Mouse (Mus musculus) common myeloid progenitor, adult 5-6 weeks (primary cell): ENCODE results near the gene Atm. TPM values are rescaled to one million over a fixed set of nuclear protein-coding genes. Genes with fewer than 3 reads are reported as not detected.

Experiments used
- ATAC-seq: replicated peaks from 2 replicates; pipeline ENCODE4 v1.8.0; 2016; ENCODE audit warnings: low read depth, mild to moderate bottlenecking, moderate TSS enrichment, inconsistent platforms; ENCODE audit not compliant: poor library complexity, severe bottlenecking
- total RNA-seq: library from RNA; stranded (forward); fragments of 200-1000, 187-1606 nt; gene quantifications from 2 replicates; pipeline ENCODE4 v1.2.3, GENCODE M21; 2017

The Atm gene
- 61.0 and 65.6 TPM in 2 replicates for total RNA-seq

DNA sequence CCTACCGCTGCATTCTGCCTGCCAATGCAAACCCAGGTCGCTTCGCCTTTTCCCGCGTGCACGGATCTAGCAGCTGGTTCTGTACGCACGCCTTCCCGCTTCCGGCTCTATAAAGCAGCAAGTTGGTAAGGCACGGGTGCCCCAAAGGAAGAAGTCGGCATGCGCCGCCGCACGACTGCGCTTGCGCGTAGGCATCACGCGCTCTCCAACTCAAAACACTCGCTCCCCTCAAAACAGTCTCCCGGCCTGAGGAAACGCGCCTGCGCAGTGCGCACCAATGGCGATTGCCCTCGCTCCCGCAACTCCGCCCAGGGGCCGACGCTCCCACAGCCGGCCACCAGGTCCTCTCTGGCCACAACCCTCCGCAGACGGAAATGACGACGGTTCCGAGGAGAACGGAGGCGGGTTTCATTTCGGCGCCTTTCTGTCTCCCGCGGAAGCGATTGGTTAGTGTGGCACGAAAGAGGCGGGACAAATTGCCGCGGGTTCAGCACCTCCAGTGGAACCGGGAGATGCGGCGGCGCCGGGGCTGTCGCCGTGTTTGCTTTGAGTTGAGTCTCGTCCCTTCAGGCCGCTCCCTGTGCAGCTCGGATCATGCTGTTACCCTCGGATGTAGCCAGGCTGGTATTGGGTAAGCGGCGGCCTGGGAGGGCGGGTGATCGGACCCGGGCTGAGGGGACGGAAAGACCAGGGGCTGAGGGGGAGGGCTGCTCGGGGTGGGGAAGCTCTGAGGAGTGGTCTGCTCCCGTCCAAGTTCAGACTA is at the start of gene Atm, which contains the start of gene Npat:
Atm (minus strand) TSS at position 183 of the 763 bp plus-strand sequence.
Npat (plus strand) TSS at position 490 of the 763 bp plus-strand sequence.
- ATAC-seq = peak; percentile 93

DNA sequence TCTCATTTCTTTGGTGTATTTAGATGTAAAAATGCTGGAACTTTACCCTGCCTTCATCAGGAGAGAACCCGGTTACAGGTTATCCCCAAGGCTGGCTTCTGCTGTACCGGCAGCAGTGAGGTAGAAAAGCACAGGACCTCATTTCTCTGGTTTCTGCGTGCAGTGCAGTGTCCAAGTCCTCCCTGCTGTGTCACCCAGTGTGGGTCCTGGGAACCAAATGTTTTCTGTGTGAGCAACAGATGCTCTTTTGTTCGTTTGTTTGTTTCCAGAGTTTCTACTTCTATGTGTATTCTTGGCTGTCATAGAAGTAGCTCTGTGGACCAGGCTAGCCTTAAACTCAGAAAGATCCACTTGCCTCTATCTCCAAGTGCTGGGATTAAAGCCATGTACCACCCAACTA is 45.3 kb upstream of the Atm start:
- no peak for ATAC-seq

DNA sequence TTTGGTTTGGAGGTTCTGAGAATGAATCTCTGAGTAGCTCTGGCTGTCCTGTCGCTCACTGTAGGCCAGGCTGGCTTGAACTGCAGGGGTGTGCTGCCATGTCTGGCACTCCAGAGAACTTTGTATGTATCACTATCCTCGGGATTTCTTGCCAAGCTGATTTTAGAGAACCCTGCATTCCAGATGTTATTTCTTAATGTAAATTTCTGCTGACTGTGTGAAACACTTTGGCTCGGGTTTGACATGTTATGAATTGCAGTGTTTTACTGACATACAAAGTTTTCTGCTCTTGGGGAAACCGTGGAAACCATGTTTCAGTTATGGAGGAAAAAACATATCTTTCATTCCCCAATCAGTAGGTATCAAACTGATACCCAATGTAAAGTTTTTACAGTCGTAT is 39.2 kb upstream of the Atm start:
- ATAC-seq = no peak

DNA sequence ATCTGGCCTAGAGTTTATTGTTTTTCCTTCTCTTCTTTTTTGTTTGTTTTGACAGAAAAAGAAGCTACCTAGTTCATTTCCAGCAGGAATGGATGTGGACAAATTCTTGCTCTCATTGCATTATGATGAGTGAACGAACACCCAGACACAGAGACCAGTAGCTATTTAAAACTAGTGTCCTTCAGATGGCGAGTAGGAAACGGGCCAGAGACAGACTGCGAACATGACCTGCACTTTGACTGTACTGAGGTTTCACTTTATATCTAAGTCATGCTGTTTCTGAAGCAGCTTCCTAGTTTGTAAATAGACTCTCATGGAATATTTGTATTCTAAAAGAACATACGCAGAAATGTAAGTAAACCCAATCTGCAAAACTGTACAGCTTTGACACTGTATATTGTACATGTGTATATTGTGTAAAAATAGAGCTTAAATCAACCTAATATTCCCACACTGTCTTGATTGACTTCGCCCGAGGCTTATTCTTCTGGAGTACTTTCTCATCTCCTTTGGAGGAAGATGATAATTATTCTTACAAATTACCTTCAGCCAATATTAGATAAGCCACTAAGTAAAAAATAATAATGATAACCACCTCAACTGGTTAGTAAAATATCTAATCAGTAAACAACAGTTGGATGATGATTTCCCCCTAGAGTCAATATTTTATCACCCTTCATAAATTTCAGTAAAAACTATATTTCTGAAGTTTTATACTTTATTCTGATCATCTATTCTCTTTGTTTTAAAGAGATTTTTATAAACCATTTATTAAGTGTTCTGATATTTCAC is 36.2 kb upstream of the Atm start:
- no peak for ATAC-seq

DNA sequence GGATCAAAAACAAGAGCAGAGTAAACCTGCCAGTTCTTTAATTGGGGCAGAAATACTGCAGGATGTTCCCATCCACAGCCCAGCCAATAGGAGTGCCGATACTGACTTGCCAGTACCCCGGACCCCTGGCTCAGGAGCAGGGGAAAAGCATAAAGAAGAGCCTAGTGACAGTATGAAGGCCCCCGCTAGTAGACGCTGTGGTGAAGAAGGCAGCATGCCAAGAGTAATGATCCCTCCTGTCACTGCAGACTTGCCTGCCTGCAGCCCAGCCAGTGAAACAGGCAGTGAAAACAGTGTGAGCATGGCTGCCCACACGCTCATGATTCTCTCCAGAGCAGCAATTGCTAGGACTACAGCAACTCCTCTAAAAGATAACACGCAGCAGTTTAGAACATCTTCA is 34.1 kb upstream of the Atm start:
- ATAC-seq = no peak

DNA sequence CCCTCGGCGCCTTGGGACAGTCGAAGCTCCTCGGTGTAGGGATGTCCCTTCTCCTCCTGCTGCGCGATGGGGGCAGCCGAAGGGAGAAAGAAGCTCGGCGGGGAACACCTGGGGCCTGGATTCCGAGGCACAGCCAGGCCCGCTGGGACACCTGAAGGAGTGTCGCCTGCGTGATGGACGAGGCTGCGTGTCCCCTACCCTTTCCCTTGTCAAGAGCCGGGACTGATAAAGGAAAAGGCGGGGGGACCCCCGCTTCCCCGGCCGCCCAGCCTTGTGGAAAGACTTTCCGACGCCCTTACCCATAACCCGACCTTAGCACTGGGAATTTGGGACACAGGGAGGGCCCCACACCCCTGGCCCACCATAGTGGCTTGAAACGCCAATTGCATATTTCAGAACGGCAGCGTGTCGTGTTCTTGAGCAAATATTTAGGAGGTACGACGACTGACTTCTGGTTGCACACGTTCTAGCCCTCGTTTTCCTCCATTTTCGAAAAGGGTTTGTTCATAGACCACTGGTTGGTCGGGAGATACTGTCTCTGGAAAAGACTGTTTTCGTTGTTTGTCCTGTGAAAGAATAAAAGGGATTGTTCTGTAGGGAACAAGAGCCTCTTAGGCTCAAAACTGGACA is 911 bp upstream of the Atm start:
- ATAC-seq = no peak

DNA sequence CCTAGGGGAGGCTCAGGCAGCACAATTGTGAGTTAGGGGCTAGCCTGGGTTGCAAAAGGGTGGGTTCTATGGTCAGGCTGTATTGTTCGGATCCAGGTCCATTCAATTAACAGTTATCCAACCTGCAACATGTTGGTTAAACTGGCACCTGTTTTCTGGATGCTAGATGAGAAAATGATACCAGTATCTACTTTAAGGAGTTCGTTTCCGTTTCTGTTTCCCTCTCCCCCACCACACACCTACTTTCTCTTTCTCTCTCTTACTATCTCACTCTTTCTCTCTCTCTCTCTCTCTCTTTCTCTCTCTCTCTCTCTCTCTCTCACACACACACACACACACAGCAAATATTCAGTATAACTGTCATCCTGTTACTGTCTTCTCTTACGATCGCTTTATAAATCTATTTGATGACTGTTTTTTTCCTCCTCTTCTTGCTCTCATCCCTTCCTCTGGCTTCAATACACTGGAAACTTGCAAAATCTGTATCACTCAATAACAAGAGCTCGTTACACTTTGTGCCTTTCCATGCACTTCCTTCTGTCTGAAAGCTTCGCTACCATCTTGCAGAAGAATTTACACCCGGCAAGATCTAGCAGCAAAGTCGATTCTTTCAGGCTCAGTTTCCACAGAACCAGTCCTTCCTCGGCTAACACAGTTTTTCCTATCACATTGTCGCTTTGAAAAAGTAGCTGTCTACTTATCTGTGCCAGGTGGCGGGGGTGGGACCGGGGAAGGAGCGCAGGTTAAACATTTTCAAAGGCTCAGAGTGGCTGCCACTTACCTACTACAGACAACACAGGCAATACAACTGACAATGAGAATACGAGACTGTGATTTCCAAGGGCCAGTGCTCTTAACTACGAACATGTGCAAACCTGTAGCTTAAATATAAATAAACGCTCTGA is 872 bp downstream of the Atm start:
- ATAC-seq = no peak

DNA sequence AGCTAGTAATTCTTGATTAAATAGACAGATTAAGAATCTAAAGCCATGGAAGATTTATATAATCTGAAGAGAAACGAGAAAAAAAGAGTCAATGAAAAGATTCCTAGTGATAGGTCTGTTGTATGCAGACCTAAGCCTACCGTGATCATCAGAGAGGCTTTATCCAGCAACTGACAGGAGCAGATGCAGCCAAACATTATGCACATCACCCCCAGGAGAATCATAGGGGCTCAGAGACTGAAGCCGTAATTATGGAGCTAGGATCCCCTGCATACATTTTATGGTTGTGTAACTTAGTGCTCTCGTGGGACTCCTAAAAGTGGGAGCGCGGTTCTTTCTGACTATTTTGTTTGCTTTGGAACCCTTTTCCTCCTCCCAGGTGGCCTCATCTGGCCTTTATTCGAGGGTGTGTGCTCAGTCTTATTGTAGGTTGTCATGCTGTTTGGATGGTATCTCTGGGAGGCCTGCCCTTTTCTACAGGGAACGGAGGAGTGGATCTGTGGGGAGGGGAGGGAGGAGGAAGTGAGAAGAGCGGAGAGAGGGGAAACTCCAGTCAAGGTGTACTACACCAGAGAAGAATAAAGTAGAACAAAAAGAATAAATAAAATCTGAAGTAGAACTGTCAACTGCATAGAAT is 19.0 kb downstream of the Atm start:
- no peak for ATAC-seq

DNA sequence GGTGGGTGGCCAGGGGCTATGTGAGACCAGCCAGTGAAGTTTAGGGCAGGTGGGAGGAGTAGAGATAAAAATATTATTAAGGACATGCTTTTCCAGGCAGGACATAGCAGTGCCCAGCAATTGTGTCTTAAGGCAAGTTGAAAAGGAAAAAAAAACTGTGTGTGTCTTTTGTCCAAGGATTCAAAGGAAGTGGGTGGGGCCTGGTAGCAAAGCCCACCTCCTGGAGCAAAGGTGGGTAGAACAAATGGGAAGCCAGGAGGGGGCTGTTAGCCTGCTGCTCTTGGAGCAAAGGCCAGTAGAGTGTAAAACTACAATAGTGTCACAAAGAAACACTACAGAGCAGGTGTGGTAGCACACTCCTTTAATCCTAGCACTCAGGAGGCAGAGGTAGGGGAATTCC is 22.4 kb downstream of the Atm start:
- no peak for ATAC-seq

DNA sequence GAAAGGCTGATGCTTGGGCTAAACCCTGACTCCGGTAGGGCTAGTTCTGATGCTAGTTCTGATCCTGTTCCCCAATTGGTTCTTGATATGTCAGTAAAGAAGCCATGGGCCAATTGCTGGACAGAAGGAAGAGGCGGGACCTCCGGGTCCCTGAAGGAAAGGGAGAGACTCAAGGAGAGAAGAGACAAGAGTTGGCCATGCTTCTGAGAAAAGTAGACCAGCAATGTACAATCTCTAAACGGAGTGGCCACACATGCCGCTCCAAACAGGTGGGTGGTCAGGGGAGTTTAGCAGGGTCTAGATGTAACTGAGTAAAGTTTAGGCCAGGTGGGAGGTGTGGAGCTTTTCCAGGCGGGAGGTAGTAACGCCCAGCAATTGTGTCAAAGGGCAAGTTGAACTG is 28.5 kb downstream of the Atm start:
- no peak for ATAC-seq

DNA sequence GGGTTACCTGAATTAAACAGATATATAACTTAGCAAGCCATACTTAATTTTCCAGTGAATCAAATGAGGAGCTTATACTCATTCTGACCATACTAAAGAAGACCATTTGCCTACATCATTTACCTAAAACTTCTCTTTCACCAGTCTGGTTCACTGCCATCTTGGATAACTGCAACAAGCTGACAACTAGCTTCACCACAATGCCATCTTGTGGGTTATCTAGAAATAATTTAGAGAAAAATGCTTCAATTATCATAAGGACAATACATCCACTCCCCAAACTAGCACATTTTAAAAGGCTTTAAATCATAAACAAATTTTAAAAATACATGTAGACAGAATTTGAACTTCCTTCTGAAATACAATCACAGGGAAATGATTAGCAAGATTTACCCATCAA is 50.7 kb downstream of the Atm start:
- no peak for ATAC-seq

DNA sequence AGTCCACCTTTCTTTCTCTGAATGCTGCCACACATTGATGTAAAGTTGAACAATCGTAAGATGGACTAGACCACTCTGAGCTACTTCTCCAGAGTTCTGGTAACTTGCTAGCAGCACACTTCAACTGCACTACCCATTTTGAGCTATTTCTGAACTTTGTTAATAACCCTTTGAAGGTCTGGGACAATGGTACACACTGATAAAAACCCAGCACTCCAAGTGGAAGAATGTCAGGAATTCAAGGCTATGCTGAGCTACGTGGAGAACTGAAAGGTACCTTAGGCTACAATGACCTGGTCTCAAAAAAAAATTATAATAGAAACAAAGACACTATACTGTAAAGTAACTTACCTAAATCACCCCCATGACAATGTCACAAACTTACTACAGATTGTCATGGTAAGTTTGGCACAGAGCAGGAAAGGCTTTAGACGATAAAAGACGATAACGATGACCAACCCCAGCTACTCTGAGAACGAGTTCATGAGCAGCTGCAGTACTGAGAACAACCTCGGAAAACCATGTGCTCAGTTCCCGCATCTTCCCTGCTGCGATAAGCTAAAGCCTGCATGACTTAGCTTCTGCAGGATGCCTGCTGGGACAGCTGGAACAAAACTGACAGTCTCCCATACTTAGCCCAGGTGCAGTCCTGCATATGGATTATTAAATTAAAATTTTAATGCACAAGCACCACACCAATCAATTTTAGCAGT is 63.6 kb downstream of the Atm start:
- ATAC-seq = no peak

DNA sequence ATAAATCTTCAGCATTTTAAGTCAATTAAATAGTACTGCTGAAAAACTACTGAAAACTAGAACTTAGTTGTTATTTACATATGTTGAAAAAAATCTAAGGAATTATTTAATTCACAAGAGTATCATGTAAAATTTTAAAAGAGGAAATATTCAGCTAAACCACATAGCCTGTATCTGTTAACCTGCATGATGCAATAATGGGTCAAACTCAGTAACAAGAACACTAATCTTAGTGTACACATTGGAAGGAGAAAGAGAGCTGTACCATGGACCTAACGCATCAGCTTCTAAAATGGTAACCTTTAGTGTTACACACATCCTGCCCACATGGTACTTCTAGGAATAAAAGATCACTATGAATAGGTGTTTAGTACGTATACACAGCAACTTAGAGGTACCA is 84.5 kb downstream of the Atm start:
- no peak for ATAC-seq

DNA sequence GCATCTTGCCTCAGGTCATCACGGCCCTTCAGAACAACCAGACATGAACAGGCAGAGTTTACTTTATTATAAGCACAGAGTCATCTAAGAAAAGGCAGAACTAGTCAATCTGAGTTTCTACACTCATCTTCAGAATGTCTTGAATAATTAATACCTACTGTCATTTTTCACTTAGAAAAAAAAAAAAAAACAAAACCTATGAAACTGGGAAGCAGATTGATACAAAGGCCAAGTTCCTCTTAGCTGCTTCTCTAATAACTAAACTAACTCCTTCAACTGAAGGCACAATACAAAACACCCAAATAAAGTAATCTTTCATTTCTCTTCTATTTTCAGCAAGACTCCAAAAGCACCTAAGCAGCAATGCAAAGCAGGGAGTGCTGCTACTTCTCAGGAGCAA is 85.9 kb downstream of the Atm start:
- no peak for ATAC-seq

DNA sequence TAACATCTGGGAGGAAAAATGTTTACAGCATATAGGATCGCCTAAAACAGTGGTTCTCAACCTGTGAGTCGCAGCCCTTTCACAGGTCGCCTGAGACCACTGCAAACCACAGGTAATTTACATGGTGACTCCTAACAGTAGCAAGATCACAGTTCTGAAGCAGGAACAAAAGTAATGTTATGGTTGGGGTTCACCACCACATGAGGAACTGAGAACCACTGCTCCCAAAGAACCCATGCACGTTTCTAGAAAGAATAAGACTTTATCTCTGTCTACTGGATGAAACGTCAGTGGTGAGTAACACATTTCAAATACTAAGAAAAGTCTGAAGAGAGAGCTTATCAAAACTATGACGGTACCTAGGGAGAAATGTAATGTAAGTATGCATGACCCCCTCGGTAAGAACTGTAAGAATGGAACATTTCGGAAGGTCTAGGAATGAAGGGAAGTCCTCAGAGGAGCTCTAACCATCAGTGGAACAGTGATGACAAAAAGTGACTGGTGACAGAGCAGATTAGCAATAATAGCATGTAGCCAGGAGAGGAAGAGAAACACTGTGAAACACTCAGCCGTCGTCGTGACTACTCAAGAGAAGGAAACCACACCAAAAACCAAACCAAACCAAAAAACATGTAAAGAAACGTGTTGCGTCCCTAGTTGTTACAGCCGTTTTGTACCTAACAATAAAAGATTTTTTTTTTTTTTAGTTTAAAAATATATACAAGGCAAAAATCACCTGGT is 100.5 kb downstream of the Atm start:
- peak; percentile 52 for ATAC-seq

DNA sequence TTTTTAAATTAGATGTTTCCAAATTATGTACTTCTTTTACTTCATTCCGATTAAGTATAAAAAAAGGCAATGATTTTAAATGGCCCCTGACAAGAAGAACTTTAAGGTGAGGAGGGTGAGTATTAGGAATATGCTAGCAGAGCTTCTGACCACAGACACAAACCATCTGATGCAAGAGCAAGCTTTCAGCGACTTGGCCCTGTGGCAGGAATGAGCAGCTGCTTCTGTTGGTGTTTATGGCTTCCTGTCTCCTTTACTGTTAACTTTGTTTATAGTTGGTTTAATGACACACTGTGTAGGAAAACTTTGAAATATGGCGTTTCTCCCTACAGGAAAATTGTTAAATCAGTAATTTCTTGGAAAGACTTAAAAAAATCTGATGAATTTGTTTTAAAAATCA is 108.9 kb downstream of the Atm start:
- no peak for ATAC-seq

DNA sequence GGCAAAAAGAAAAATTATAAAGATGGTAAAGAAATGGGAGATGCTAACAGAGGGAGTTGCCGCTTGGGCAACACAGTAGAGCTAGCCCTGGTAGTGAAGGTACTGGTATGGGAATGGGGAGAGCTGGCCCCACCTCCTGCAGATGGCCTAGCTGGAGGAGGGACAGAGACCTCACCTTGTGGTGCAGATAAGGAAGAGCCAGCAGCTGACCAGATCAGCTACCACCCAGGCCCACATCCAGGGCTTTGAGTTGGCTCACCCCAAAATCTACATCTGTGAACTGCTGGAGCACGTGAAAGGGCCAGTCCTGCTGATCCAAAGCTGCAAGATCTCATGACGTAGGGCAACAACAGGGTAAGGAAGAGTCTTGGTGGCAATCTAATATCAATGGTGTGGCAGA is 109.8 kb downstream of the Atm start:
- ATAC-seq = no peak

DNA sequence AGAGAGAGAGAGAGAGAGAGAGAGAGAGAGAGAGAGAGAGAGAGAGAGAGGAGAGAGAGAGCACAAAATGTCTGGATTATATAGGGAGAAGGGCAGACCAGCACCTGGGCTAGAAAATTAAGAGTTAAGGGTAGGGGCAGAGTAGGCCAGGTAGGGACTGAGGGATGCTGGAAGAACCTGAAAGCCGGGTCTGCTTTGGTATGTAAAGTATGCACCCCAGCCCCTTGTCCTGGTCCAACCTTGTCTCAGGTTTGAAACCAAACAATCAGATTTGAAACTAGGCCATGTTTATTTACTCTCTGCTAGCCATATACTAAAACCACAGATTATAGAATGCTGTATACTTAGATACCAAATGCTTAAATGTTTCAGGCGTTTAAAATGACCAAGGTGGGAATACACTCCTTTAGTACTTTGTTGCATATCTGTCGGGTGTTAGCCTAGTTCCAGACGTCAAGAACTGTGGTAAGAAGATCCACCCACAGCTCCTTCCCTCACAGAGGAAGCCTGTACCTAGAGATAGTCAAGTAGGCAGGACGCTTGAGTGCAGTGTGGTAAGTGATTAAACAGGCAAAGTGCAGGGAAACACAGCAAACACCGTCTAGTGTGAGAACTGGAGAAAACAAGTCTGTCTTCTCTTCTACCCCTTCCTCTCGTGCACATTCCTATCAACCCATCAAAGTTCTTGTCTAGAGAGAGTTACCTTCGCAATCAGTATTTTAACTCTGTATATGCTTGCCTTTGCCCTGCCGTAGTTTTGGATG is 114.2 kb downstream of the Atm start:
- peak; percentile 99 for ATAC-seq
